Comparison of ENCODE assay signal across 9 mouse cellular contexts in genomic region chr3:39220707-39221034, GRCm38 (mm10).
A peak's percentile ranks its signal among the peaks of the same experiment; 100 is the strongest.
DNase-seq lines count a peak whose midpoint lies in the region; ATAC-seq and TF ChIP-seq lines count a peak whose summit lies in the region.
"Had no signal": no experiment of that assay in that cellular context is flagged by ENCODE, and none has a peak within 500 bp of the region (broad histone marks: within the 10 kb centered on the region; RNA-seq: fewer than 3 reads in every experiment).

No protein-coding gene starts in this region.

- WGBS in forebrain, embryonic 10.5 days = 30% methylated on average over 2 of the region's 2 CpGs
- 33% methylated on average over 2 of the region's 2 CpGs for WGBS in hindbrain, embryonic 11.5 days
- WGBS in lung, postnatal 0 days = 40% methylated on average over 2 of the region's 2 CpGs
- WGBS in thymus, adult 2 months = 32% methylated on average over 2 of the region's 2 CpGs

- H3K9me3 ChIP-seq in forebrain, embryonic 10.5 days = no peaks in the 10 kb centered on the region
- H3K9me3 ChIP-seq in hindbrain, embryonic 11.5 days (ENCODE audit: control insufficient read depth, low read length) = no peaks in the 10 kb centered on the region
- H3K9me3 ChIP-seq in lung, postnatal 0 days (ENCODE audit: low read length) = no peaks in the 10 kb centered on the region
- H3K9me3 ChIP-seq: liver, embryonic 13.5 days had no signal

- no peak overlapping the region for H3K4me2 ChIP-seq in hindbrain, embryonic 11.5 days (replicated peaks; ENCODE audit: low read depth, low read length)
- no peak overlapping the region for H3K4me2 ChIP-seq in lung, postnatal 0 days (replicated peaks; ENCODE audit: low read depth, low read length)
- H3K4me2 ChIP-seq: liver, embryonic 13.5 days had no signal

- TF ChIP-seq EP300 in lung, postnatal 0 days (IDR thresholded peaks at IDR 0.05) = no peak

- peak; percentile 31 for DNase-seq in ZHBTc4 (ENCODE audit: low read depth, low spot score)
- DNase-seq in forebrain, embryonic 10.5 days (ENCODE audit: extremely low spot score, low spot score) = no peak
- DNase-seq in hindbrain, embryonic 11.5 days (ENCODE audit: low spot score) = peak; percentile 41
- peak; percentile 53 for DNase-seq in lung, postnatal 0 days (ENCODE audit: low spot score)
- DNase-seq in spleen, adult 12 weeks (ENCODE audit: low spot score) = no peak
- no peak for DNase-seq in layer of hippocampus, postnatal 14 days (ENCODE audit: low spot score in 2 of 2)
- DNase-seq in thymus, adult 2 months = no peak
- DNase-seq: liver, embryonic 13.5 days had no signal

- H3K4me1 ChIP-seq in forebrain, embryonic 10.5 days = peaks cover 13% of the 10 kb centered on the region
- no peaks in the 10 kb centered on the region; the same call in 1 of the 2 replicates for H3K4me1 ChIP-seq in hindbrain, embryonic 11.5 days (replicated peaks; ENCODE audit: control insufficient read depth, insufficient read depth, low read length)
- H3K4me1 ChIP-seq in lung, postnatal 0 days (ENCODE audit: insufficient read depth, low read depth, low read length) = no peaks in the 10 kb centered on the region
- no peaks in the 10 kb centered on the region for H3K4me1 ChIP-seq in thymus, adult 2 months (replicated peaks; ENCODE audit: control insufficient read depth, insufficient read depth, low read length)
- H3K4me1 ChIP-seq: liver, embryonic 13.5 days had no signal

- peak overlapping the region; percentile 83 for H3K27ac ChIP-seq in forebrain, embryonic 10.5 days
- H3K27ac ChIP-seq in hindbrain, embryonic 11.5 days (ENCODE audit: low read depth, low read length) = no peak overlapping the region
- peak overlapping the region; percentile 82; the same call in 1 of the 2 replicates for H3K27ac ChIP-seq in lung, postnatal 0 days (ENCODE audit: low read length)
- H3K27ac ChIP-seq in thymus, adult 2 months (ENCODE audit: control insufficient read depth, insufficient read depth, low read length) = no peak overlapping the region
- H3K27ac ChIP-seq: liver, embryonic 13.5 days had no signal

- peak; percentile 76 for ATAC-seq in hindbrain, embryonic 11.5 days (ENCODE audit: low FRiP score)
- peak; percentile 74 for ATAC-seq in lung, postnatal 0 days
- ATAC-seq in cerebellum, adult (ENCODE audit: insufficient number of reproducible peaks, low FRiP score, low TSS enrichment) = no peak

- no peaks in the 10 kb centered on the region for H3K27me3 ChIP-seq in forebrain, embryonic 10.5 days (ENCODE audit: poor library complexity, severe bottlenecking)
- H3K27me3 ChIP-seq in hindbrain, embryonic 11.5 days (ENCODE audit: control insufficient read depth, insufficient read depth, low read length) = no peaks in the 10 kb centered on the region
- no peaks in the 10 kb centered on the region for H3K27me3 ChIP-seq in lung, postnatal 0 days (replicated peaks; ENCODE audit: insufficient read depth, low read length)
- H3K27me3 ChIP-seq in thymus, adult 2 months (ENCODE audit: control insufficient read depth, insufficient read depth, low read length) = no peaks in the 10 kb centered on the region
- H3K27me3 ChIP-seq: liver, embryonic 13.5 days had no signal

- peak; percentile 57 for TF ChIP-seq CTCF in lung, postnatal 0 days (IDR thresholded peaks at IDR 0.05)
- no peak for TF ChIP-seq CTCF in thymus, adult 2 months (IDR thresholded peaks at IDR 0.05; ENCODE audit: borderline replicate concordance, control insufficient read depth, extremely low read depth, insufficient read depth, low read length, poor library complexity)

- H3K36me3 ChIP-seq in forebrain, embryonic 10.5 days (replicated peaks) = no peaks in the 10 kb centered on the region
- H3K36me3 ChIP-seq in hindbrain, embryonic 11.5 days (ENCODE audit: control insufficient read depth, insufficient read depth, low read length) = no peaks in the 10 kb centered on the region
- no peaks in the 10 kb centered on the region for H3K36me3 ChIP-seq in lung, postnatal 0 days (ENCODE audit: insufficient read depth, low read length)
- H3K36me3 ChIP-seq in thymus, adult 2 months (ENCODE audit: control insufficient read depth, insufficient read depth, low read length) = no peaks in the 10 kb centered on the region
- H3K36me3 ChIP-seq: liver, embryonic 13.5 days had no signal

- no peak overlapping the region for H3K4me3 ChIP-seq in forebrain, embryonic 10.5 days
- H3K4me3 ChIP-seq in hindbrain, embryonic 11.5 days (ENCODE audit: low read depth, low read length) = no peak overlapping the region
- no peak overlapping the region for H3K4me3 ChIP-seq in lung, postnatal 0 days (ENCODE audit: low read depth, low read length)
- no peak overlapping the region for H3K4me3 ChIP-seq in thymus, adult 2 months (ENCODE audit: control insufficient read depth, insufficient read depth, low read length)
- H3K4me3 ChIP-seq: liver, embryonic 13.5 days had no signal

- TF ChIP-seq POLR2A in thymus, adult 2 months (IDR thresholded peaks at IDR 0.05; ENCODE audit: control insufficient read depth, extremely low read depth, insufficient read depth, low read length, poor library complexity) = no peak

- H3K9ac ChIP-seq in hindbrain, embryonic 11.5 days (ENCODE audit: low read depth, low read length) = no peak overlapping the region
- no peak overlapping the region for H3K9ac ChIP-seq in lung, postnatal 0 days (replicated peaks; ENCODE audit: low read depth)
- H3K9ac ChIP-seq: liver, embryonic 13.5 days had no signal

Comparison
In these comparisons a context has a peak if more than half of its experiments do, and no peak if none do; other contexts are left out.
1. DNase-seq: peak in ZHBTc4 (single experiment), hindbrain, embryonic 11.5 days (single experiment) and lung, postnatal 0 days (single experiment); none in forebrain, embryonic 10.5 days (single experiment), spleen, adult 12 weeks (single experiment), layer of hippocampus, postnatal 14 days (0 of 2) and thymus, adult 2 months (single experiment).
2. H3K27ac ChIP-seq: peak in forebrain, embryonic 10.5 days (single experiment) and lung, postnatal 0 days (single experiment); none in hindbrain, embryonic 11.5 days (single experiment) and thymus, adult 2 months (single experiment).